Mouse (Mus musculus) heart, embryonic 14.5 days (tissue): Measurements from ENCODE around the gene Hk1. TPM values are rescaled to one million over a fixed set of nuclear protein-coding genes. Genes with fewer than 3 reads are reported as not detected.

Source experiments
- ATAC-seq: fragments of 200-750 bp; cut with Nextera tagmentation; 2 replicates; pipeline ENCODE4 v1.8.0; 2017; ENCODE audit warnings: low read depth, moderate TSS enrichment; ENCODE audit not compliant: insufficient number of reproducible peaks, insufficient read depth, low FRiP score
- H3K27ac ChIP-seq, 2 experiments: fragments of 200-500 bp in 1 of 2; fragments of 300-500 bp in 1 of 2; sonication (generic) in 1 of 2; replicated peaks in 1 of 2; 2 replicates each; pipeline ENCODE4 v1.5.1; 2012 to 2014; ENCODE audit warnings: low read depth in 2 of 2, low read length in 2 of 2, control low read depth in 1 of 2, mild to moderate bottlenecking in 1 of 2, mixed read lengths in 1 of 2; ENCODE audit not compliant: control insufficient read depth in 1 of 2, insufficient read depth in 1 of 2
- H3K27me3 ChIP-seq: fragments of 300-500 bp; sonication (generic); 2 replicates; pipeline ENCODE4 v1.6.1; 2014; ENCODE audit warnings: mild to moderate bottlenecking, low read length, control low read depth; ENCODE audit not compliant: control insufficient read depth, insufficient read depth
- H3K36me3 ChIP-seq: fragments of 300-500 bp; sonication (generic); 2 replicates; pipeline ENCODE4 v1.6.1; 2014; ENCODE audit warnings: mild to moderate bottlenecking, control low read depth, low read length, mixed read lengths; ENCODE audit not compliant: control insufficient read depth, insufficient read depth
- H3K4me1 ChIP-seq, 2 experiments: fragments of 200-500 bp in 1 of 2; fragments of 300-500 bp in 1 of 2; sonication (generic) in 1 of 2; 2 replicates each; pipeline ENCODE4 v1.6.1; 2012 to 2014; ENCODE audit warnings: low read length in 2 of 2, control low read depth in 1 of 2, mixed read lengths in 1 of 2; ENCODE audit not compliant: control insufficient read depth in 2 of 2, insufficient read depth in 2 of 2
- H3K4me2 ChIP-seq: fragments of 300-500 bp; sonication (generic); 2 replicates; pipeline ENCODE4 v1.6.1; 2014; ENCODE audit warnings: mild to moderate bottlenecking, low read length
- H3K4me3 ChIP-seq, 2 experiments: fragments of 200-500 bp in 1 of 2; fragments of 300-500 bp in 1 of 2; sonication (generic) in 1 of 2; 2 replicates each; pipeline ENCODE4 v1.5.1; 2012 to 2014; ENCODE audit warnings: low read length in 2 of 2, mild to moderate bottlenecking in 2 of 2, control low read depth in 1 of 2, low read depth in 1 of 2, moderate library complexity in 1 of 2; ENCODE audit not compliant: control insufficient read depth in 1 of 2, insufficient read depth in 1 of 2
- H3K9ac ChIP-seq: fragments of 300-500 bp; sonication (generic); 2 replicates; pipeline ENCODE4 v1.6.1; 2014; ENCODE audit warnings: mild to moderate bottlenecking, low read length
- H3K9me3 ChIP-seq: fragments of 300-500 bp; sonication (generic); 2 replicates; pipeline ENCODE4 v1.6.1; 2016; ENCODE audit warnings: low read length, control low read depth; ENCODE audit not compliant: control insufficient read depth
- WGBS: fragments of 180-500 bp; shearing (Covaris S2); extraction: QIAGEN DNeasy Blood & Tissue Kit; methylation state at CpG from one replicate; pipeline ENCODE4 v1.1.7; 2014; 5-methylcytosine and 5-hydroxymethylcytosine counted together
- polyA plus RNA-seq: library from polyadenylated mRNA; unstranded; fragments of >200 nt; fragmentation: Nextera tagmentation; extraction: Ambion mirVana; gene quantifications from 2 replicates; pipeline ENCODE4 v1.2.1, GENCODE M21; 2014

Hk1 gene
- polyA plus RNA-seq, 1 experiment from 2014 or later, result 112 TPM

DNA sequence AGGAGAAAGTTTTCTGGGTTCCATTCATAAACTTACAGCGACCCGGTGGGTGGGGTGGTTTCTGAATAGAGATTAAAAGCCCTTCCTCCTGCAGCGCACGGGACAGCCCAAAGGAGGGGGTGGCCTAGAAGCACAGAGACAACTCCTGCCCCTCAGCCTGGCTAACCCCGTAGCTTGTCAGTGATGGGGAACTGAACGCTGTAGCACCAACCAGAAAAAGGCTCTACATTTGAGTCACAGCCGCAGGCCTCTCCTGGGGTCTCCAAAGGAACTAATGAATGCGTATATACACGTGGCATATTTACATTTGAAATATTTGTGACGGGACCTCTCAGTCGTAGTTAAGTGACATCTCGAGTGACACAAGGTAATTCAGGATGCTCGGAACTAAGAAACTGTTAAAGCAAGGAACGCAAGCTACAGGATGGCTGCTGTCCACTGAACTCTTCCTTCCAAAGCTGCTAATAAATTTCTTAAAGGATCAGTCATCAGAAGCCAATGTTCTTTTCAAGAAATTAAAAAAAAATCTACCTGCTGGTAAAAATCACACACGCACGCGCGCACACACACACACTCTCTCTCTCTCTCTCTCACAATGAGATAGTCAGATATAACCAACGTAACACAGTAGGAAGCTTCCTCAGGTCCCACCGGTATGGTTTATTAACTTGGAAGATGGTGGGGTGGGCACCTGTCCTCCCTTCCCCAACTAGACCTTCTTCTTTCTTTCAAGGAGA lies 44.9 kb downstream of the Hk1 start:
- Histone ChIP-seq H3K9ac (peak overlapping the region; percentile 57), H3K4me2 (peak overlapping the region; percentile 46)
- WGBS, result 50% methylated on average over 20 of the region's 20 CpGs

DNA sequence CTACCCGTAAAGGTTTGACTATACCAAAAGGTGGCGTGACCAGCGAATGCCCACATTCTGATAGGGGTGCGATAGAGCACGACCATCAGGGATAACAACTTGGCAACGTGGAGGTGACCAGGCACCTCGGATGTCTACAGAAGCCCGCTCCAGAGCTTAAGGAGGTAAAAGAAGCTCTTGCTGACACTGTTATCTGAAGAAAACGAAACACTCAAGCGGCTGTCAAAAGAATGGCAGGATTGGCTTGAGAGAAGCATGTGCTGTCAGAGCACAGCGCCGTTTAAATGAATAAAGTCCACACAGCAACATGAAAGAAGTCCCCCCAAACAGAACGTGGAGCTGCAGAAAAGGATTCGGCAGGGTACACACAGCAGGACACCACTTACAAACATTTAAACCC lies 46.4 kb downstream of the Hk1 start:
- Histone ChIP-seq H3K4me1 (peaks cover 76 to 94% of the 10 kb centered on the region in 2 experiments), H3K9me3 (no peaks in the 10 kb centered on the region), H3K36me3 (no peaks in the 10 kb centered on the region), H3K27me3 (no peaks in the 10 kb centered on the region), H3K4me3 (peak overlapping the region; percentile 0 to 28; a peak in 3 of 4 replicates), H3K4me2 (peak overlapping the region; percentile 66), H3K27ac (peak overlapping the region; percentile 94 to 98), H3K9ac (peak overlapping the region; percentile 74)
- 31% methylated on average over 14 of the region's 14 CpGs for WGBS
- no peak for ATAC-seq

More for the DNA sequence above, 44.9 kb downstream of the Hk1 start:
- H3K4me3 ChIP-seq, result peak overlapping the region; percentile 3 to 5; a peak in 1 of 4 replicates
- H3K4me1 ChIP-seq, result peaks cover 67 to 80% of the 10 kb centered on the region in 2 experiments
- peak overlapping the region; percentile 53 to 91 for H3K27ac ChIP-seq
- ATAC-seq, result no peak
- no peaks in the 10 kb centered on the region for H3K9me3 ChIP-seq
- no peaks in the 10 kb centered on the region for H3K36me3 ChIP-seq
- no peaks in the 10 kb centered on the region for H3K27me3 ChIP-seq

DNA sequence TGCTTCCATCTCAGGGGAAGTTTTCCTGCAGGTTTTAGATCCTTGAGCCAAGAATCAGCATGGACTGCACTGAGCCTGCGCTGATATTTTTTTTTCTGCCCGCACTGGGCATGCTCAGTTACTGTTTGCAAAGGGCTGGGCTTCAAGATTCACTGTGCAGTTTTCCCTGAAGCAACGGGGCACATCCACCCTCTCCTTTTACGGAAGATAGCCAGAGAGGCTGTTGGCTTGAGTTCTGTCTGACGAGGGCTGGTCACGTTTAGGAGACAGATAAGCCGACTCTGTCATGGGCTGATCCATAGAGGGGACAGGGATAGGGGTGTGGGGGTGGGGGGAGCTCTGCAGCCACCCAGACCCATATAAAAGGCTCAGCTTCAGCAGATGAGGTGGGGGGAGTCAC lies 47.2 kb downstream of the Hk1 start:
- no peaks in the 10 kb centered on the region for H3K36me3 ChIP-seq
- 7% methylated on average over 7 of the region's 7 CpGs for WGBS
- peak overlapping the region; percentile 28 to 42 for H3K4me3 ChIP-seq
- H3K9me3 ChIP-seq, result no peaks in the 10 kb centered on the region
- peak overlapping the region; percentile 66 for H3K4me2 ChIP-seq
- H3K27ac ChIP-seq, result peak overlapping the region; percentile 94 to 98
- H3K27me3 ChIP-seq, result no peaks in the 10 kb centered on the region
- peaks cover 75 to 95% of the 10 kb centered on the region in 2 experiments for H3K4me1 ChIP-seq
- peak; percentile 80 for ATAC-seq
- H3K9ac ChIP-seq, result peak overlapping the region; percentile 74

DNA sequence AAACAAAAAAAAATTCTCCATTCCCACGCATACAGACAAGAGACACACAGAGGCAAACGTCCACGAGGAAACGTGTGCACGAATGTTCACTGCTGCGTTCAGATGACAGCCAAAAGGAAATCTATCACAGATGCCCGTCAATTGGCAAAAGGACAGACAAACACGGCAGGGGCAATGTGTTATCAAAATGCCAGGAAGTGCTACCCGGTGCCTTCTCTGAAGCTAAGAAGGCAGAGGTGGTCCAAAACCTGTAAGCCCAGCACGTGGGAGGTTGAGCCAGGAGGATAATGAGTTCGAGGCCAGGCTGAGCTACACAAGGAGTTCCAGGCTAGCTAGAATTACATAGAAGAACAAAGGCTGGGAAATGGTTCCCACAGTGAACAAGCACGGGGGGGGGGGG lies 47.9 kb downstream of the Hk1 start:
- H3K27me3 ChIP-seq, result no peaks in the 10 kb centered on the region
- no peaks in the 10 kb centered on the region for H3K9me3 ChIP-seq
- peak overlapping the region; percentile 66 for H3K4me2 ChIP-seq
- peak overlapping the region in 1 of 2 experiments; percentile 28; a peak in 2 of 4 replicates for H3K4me3 ChIP-seq
- H3K27ac ChIP-seq, result peak overlapping the region; percentile 80 to 98
- H3K36me3 ChIP-seq, result 0 out of 2 replicates have a peak, but pooled peaks cover 3% of the 10 kb centered on the region
- ATAC-seq, result no peak
- H3K4me1 ChIP-seq, result peaks cover 74 to 95% of the 10 kb centered on the region in 2 experiments
- 59% methylated on average over 11 of the region's 12 CpGs for WGBS
- H3K9ac ChIP-seq, result peak overlapping the region; percentile 74

DNA sequence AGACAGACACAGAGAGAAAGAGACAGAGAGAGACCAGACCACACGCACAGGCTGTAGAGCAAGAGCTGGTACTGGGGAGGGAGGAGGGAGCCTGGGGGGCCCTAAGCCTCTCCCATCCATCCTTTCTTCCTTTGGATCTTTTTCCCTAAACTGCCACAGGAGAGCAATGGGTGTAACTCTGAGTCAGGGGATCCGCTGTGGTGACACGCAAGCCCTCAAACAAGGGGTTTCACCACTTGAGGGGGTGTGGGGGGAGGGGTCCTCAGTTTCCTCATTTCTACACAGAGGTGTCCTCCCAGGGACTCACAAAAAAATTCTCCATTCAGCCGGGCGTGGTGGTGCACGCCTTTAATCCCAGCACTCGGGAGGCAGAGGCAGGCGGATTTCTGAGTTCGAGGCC lies 48.4 kb downstream of the Hk1 start:
- H3K4me1 ChIP-seq, result peaks cover 74 to 94% of the 10 kb centered on the region in 2 experiments
- no peaks in the 10 kb centered on the region for H3K27me3 ChIP-seq
- H3K4me2 ChIP-seq, result peak overlapping the region; percentile 66; the same call in 1 of the 2 replicates
- 90% methylated on average over 8 of the region's 9 CpGs for WGBS
- no peak overlapping the region for H3K4me3 ChIP-seq
- H3K9me3 ChIP-seq, result no peaks in the 10 kb centered on the region
- 0 out of 2 replicates have a peak, but pooled peaks cover 3% of the 10 kb centered on the region for H3K36me3 ChIP-seq
- H3K27ac ChIP-seq, result peak overlapping the region in 1 of 2 experiments; percentile 98; a peak in 3 of 4 replicates
- no peak overlapping the region for H3K9ac ChIP-seq
- ATAC-seq, result no peak

DNA sequence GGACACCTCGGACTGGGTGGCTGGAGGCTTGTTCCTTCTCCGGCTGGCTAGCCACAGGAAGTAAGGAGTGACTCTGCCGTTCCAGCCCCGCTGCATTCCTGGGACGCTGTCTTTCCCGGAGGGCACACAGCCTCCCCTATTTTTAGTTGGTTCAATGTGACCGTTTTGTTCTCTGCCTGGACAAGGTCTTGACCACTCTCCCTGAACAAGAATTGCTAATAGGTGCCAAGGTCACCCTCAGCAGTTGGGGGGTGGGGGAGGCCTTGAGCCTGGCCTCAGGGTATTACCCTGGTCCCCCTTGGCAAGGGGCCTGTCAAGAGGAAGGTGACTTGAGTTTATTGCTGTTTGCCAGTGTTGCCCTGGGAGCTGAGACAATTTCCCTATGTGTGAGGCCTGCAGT lies 49.9 kb downstream of the Hk1 start:
- Histone ChIP-seq H3K36me3 (peaks cover 11% of the 10 kb centered on the region; the same call in 1 of the 2 replicates), H3K4me1 (peaks cover 62 to 80% of the 10 kb centered on the region in 2 experiments), H3K9me3 (no peaks in the 10 kb centered on the region), H3K9ac (peak overlapping the region; percentile 63), H3K27me3 (no peaks in the 10 kb centered on the region), H3K4me2 (peak overlapping the region; percentile 46), H3K4me3 (no peak overlapping the region), H3K27ac (peak overlapping the region; percentile 98 to 99)
- peak; percentile 34; the same call in 1 of the 2 replicates for ATAC-seq
- WGBS, result 21% methylated on average over 7 of the region's 7 CpGs

DNA sequence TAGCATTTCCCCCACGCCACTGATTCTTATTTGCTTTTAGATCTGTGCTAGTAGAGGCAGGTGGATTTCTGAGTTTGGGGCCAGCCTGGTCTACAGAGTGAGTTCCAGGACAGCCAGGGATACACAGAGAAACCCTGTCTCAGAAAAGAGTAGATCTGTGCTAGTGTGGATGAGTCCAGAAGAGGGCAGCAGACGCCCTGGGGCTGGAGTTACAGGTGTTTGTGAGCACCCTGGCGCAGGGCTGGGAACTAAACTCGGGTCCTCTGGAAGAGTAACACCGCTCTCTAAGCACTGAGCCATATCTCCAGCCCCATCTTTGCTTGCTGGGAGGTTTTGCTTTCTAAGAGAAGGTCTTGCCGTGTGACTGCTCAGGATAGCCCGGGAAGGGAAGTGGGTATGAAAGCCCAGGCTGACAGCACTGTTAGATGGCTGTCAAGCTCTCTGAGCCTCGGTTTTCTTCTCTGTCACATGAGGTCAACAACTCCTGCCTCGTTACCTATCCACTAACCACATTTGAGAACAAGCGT lies 50.8 kb downstream of the Hk1 start:
- Histone ChIP-seq H3K4me2 (peak overlapping the region; percentile 46; the same call in 1 of the 2 replicates), H3K9me3 (no peaks in the 10 kb centered on the region), H3K36me3 (peaks cover 11% of the 10 kb centered on the region; the same call in 1 of the 2 replicates), H3K9ac (peak overlapping the region; percentile 63), H3K4me3 (no peak overlapping the region), H3K27me3 (no peaks in the 10 kb centered on the region), H3K27ac (peak overlapping the region; percentile 98 to 99), H3K4me1 (peaks cover 59 to 73% of the 10 kb centered on the region in 2 experiments)
- ATAC-seq, result no peak
- WGBS, result 89% methylated on average over 10 of the region's 10 CpGs
